Mouse (Mus musculus) spleen, adult 2 months (tissue): ENCODE measurements at regions not wholly inside any gene's neighbourhood (a gene's known extent, or its start where the extent isn't known, plus 50 kb on each side); places are given as distances from the start of the nearest gene placed in this dataset.

Experiments used
- CTCF ChIP-seq: fragments of 200-500 bp; IDR thresholded peaks from 2 replicates; pipeline ENCODE4 v1.5.1; 2011; ENCODE audit warnings: mild to moderate bottlenecking, inconsistent platforms; ENCODE audit not compliant: insufficient read depth, insufficient read length, insufficient replicate concordance; ENCODE audit errors: extremely low read depth
- POLR2A ChIP-seq: fragments of 200-500 bp; IDR thresholded peaks from 2 replicates; pipeline ENCODE4 v1.6.1; 2011; ENCODE audit warnings: low read depth, low read length, inconsistent platforms

DNA sequence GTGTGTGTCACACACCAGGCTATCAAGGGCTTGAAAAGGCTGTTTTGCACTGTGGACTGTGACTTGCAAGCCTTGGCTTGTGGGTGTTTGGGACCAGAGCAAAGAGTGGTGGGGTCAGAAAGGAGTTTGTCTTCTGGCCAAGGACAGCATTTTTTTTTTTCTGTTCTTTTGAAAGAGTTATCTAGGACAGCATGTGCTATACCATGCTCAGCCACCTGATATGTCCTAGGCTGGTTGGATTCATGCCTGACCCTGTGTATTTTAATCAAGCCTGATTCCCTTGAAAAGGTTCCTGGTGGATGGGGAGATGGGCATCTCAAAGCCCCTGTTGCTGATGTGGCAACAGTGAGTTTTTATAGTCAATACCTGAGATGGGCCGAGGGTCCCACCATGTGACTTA, 61.2 kb upstream of the Serp2 start:
- TF ChIP-seq CTCF (no peak), POLR2A (no peak)
